Comparison of ENCODE assay signal across 24 mouse cellular contexts in the genomic region with DNA sequence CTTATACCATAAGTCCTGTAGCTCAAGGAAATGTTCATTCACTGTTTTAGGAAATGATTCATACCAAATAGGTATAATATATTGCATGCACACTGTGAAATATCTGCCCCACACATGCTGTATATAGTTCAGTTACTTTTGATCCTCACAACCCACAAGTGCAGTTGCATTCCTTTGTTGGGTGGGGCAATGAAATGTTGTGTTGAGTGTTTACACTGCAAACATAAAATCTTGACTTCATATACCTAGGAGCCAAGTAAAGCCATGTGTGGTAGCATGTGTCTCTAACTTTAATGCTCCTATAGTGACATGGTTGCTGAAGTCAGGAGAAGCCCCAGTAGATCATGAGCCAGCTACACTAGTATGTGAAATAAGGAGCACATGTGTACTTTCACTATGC.
DNase-seq lines count a peak whose midpoint lies in the region; ATAC-seq and TF ChIP-seq lines count a peak whose summit lies in the region.
"Had no signal": no experiment of that assay in that cellular context is flagged by ENCODE, and none has a peak within 500 bp of the region (broad histone marks: within the 10 kb centered on the region; RNA-seq: fewer than 3 reads in every experiment).

No protein-coding gene starts in this region.

- H3K4me1 ChIP-seq in lung, embryonic 14.5 days (ENCODE audit: insufficient read depth): no peaks in the 10 kb centered on the region
- H3K4me1 ChIP-seq in lung, postnatal 0 days (ENCODE audit: insufficient read depth, low read depth, low read length): no peaks in the 10 kb centered on the region
- H3K4me1 ChIP-seq: embryonic facial prominence, embryonic 10.5 days; embryonic facial prominence, embryonic 12.5 days; forebrain, embryonic 13.5 days; forebrain, embryonic 15.5 days had no signal

- H3K27me3 ChIP-seq in lung, embryonic 14.5 days (ENCODE audit: insufficient read depth, low read length): no peaks in the 10 kb centered on the region
- no peaks in the 10 kb centered on the region for H3K27me3 ChIP-seq in lung, postnatal 0 days (replicated peaks; ENCODE audit: insufficient read depth, low read length)
- H3K27me3 ChIP-seq: CH12.LX; embryonic facial prominence, embryonic 12.5 days; forebrain, embryonic 13.5 days; forebrain, embryonic 15.5 days; Patski had no signal

- peak; percentile 40; the same call in 1 of the 2 replicates for TF ChIP-seq EP300 in lung, postnatal 0 days (IDR thresholded peaks at IDR 0.05)

- H3K36me3 ChIP-seq in lung, embryonic 14.5 days (ENCODE audit: insufficient read depth): no peaks in the 10 kb centered on the region
- no peaks in the 10 kb centered on the region for H3K36me3 ChIP-seq in lung, postnatal 0 days (ENCODE audit: insufficient read depth, low read length)
- H3K36me3 ChIP-seq: embryonic facial prominence, embryonic 10.5 days; embryonic facial prominence, embryonic 12.5 days; forebrain, embryonic 15.5 days; G1E had no signal

- no peak overlapping the region for H3K9ac ChIP-seq in lung, embryonic 14.5 days
- no peak overlapping the region for H3K9ac ChIP-seq in lung, postnatal 0 days (replicated peaks; ENCODE audit: low read depth)
- H3K9ac ChIP-seq: embryonic facial prominence, embryonic 12.5 days; forebrain, embryonic 13.5 days; forebrain, embryonic 15.5 days had no signal

- DNase-seq in lung, embryonic 14.5 days: peak; percentile 1
- DNase-seq in lung, postnatal 14 days: no peak
- DNase-seq in lung, postnatal 0 days (ENCODE audit: low spot score): peak; percentile 45
- no peak for DNase-seq in lung, postnatal 4 days
- peak; percentile 21 for DNase-seq in 3T3-L1 (ENCODE audit: low read depth, low spot score)
- DNase-seq in yolk sac, embryonic 10.5 days (ENCODE audit: low spot score): no peak
- DNase-seq: adrenal gland, adult 8-10 months; adrenal gland, postnatal 14 days; adrenal gland, postnatal 36 days; B cell, adult 2 months; cerebellum, adult 11-12 months; cerebellum, adult 2 months; cerebellum, adult 9-10 months; cerebellum, postnatal 10 days; cerebellum, postnatal 25 days had no signal

- H3K4me3 ChIP-seq in lung, embryonic 14.5 days (ENCODE audit: low read depth, low read length): no peak overlapping the region
- no peak overlapping the region for H3K4me3 ChIP-seq in lung, postnatal 0 days (ENCODE audit: low read depth, low read length)
- H3K4me3 ChIP-seq: embryonic facial prominence, embryonic 10.5 days; embryonic facial prominence, embryonic 12.5 days; forebrain, embryonic 13.5 days; forebrain, embryonic 15.5 days had no signal

- TF ChIP-seq CTCF in lung, embryonic 14.5 days (IDR thresholded peaks at IDR 0.05; ENCODE audit: low read depth): no peak
- TF ChIP-seq CTCF in lung, postnatal 0 days (IDR thresholded peaks at IDR 0.05): no peak

- no peak overlapping the region for H3K27ac ChIP-seq in lung, embryonic 14.5 days (ENCODE audit: low read depth)
- no peak overlapping the region for H3K27ac ChIP-seq in lung, postnatal 0 days (ENCODE audit: low read length)
- H3K27ac ChIP-seq: embryonic facial prominence, embryonic 10.5 days; embryonic facial prominence, embryonic 12.5 days; forebrain, embryonic 13.5 days; forebrain, embryonic 15.5 days had no signal

- no peak for ATAC-seq in lung, embryonic 14.5 days (ENCODE audit: insufficient read depth)
- peak; percentile 79 for ATAC-seq in lung, postnatal 0 days
- ATAC-seq: activated CD4-positive, CD25-positive, alpha-beta regulatory T cell, adult 4 months; CD4-positive, CD25-positive, alpha-beta regulatory T cell, adult 4 months; forebrain, embryonic 13.5 days; forebrain, embryonic 15.5 days; Patski had no signal

- no peak overlapping the region for H3K4me2 ChIP-seq in lung, embryonic 14.5 days
- H3K4me2 ChIP-seq in lung, postnatal 0 days (replicated peaks; ENCODE audit: low read depth, low read length): no peak overlapping the region
- H3K4me2 ChIP-seq: embryonic facial prominence, embryonic 12.5 days; forebrain, embryonic 13.5 days; forebrain, embryonic 15.5 days had no signal

- H3K9me3 ChIP-seq in lung, embryonic 14.5 days (ENCODE audit: low read depth, low read length): no peaks in the 10 kb centered on the region
- H3K9me3 ChIP-seq in lung, postnatal 0 days (ENCODE audit: low read length): no peaks in the 10 kb centered on the region
- H3K9me3 ChIP-seq: embryonic facial prominence, embryonic 10.5 days; embryonic facial prominence, embryonic 12.5 days; forebrain, embryonic 13.5 days; forebrain, embryonic 15.5 days; G1E had no signal

Comparison
In these comparisons a context has a peak if more than half of its experiments do, and no peak if none do; other contexts are left out.
1. DNase-seq: peak in lung, embryonic 14.5 days (single experiment), lung, postnatal 0 days (single experiment) and 3T3-L1 (single experiment); none in lung, postnatal 14 days (single experiment), lung, postnatal 4 days (0 of 2) and yolk sac, embryonic 10.5 days (single experiment).